Mouse (Mus musculus) liver, embryonic 14.5 days (tissue): ENCODE measurements around the gene Capns1.

Source experiments
- CTCF ChIP-seq: IDR thresholded peaks from 2 replicates; pipeline ENCODE4 v1.5.1; 2016; ENCODE audit warnings: antibody characterized with exemption, low read depth, control low read depth
- EP300 ChIP-seq: IDR thresholded peaks from 2 replicates; pipeline ENCODE4 v1.6.1; 2016; ENCODE audit warnings: antibody characterized with exemption, low read depth

DNA sequence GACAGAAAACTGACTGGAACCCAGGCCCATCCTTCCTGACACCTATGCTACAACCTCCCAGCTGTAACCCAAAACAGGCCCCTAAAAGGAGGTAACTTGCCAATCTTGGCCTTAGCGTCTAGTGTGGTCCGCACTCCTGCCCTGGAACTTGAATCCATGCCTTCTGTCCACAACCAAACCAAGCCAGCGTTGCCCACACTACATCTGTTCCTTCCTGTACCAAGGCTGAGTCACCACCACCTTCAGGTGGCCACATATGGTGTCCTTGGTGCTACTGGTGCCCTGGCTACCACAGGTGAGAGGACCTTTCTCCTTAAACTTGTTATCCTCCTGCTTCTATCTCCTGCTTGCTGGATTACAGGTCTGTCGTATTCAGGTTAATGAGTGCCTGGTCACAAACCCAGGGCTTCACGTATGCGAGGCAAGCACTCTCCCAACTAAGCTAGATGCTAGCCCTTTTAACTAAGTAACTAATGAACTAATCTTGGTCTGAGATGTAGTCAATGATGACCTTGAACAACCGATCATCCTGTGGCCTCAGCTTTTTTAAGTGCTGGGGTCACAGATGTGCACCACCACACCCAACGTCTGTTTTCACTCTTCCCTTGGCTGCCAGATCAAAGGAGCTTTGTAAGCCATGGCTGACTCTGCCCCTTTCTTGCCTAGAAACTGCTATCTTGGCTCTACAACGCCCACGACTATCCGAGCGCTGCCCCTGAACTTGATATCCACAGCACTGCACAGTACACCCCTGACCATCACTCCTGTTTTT, 10.1 kb downstream of the Capns1 start:
- no peak for TF ChIP-seq EP300
- TF ChIP-seq CTCF: no peak
